Mouse (Mus musculus): ENCODE data around the gene Mrpl45. TPM values are rescaled to one million over a fixed set of nuclear protein-coding genes. Genes with fewer than 3 reads are reported as not detected.
A peak's percentile ranks its signal among the peaks of the same experiment; 100 is the strongest.

Gene Mrpl45
- total and polyA plus RNA-seq, 3 experiments, result 106 to 153 (median 124) TPM

DNA sequence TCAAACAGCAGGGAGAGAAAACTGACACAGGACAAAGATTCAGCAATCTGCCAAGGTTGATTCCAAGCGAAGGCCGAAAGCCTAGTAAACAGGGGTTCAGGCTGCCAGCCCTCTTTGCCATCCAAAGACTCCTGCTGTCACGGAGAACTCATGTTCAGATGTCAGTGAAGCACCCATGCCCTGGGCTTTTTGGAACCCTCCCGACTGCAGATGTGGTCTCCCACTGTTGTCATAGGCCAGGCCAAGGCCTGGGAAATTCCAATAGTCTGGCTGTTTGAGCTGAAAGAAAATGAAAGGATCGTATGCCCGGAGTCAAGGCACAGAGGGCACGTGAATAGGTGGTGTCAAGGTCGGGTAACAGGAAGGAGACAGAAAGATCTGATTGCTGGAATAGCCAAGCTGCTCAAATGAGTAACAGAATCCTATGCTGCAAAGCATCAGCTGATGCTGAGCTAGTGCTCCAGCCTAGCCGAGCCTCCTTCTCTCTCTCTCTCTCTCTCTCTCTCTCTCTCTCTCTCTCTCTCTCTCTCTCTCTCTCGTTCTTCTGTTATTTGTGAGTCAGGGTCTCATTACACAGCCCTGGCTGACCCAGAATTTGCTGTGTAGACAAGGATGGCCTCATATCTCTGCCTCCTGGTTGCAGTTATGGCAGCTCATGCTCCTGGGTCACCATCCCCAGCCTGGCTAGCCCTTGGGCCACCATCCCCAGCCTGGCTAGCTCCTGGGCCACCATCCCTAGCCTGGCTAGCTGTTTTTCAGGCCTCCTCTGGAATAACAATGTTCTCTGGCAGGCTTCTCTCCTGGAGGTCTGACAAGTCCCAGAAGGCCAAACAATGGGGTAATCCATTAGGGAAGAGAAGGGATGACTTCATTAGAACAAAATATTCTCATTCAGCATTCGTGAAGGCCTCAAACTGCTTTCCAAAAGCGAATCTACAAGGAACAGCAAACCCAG, 26.0 kb upstream of the Mrpl45 start:
- Histone ChIP-seq H3K4me3 (replicated peaks in 1 of 3; ENCODE audit: low read depth in 2 of 3, low read length in 2 of 3, poor library complexity in 1 of 3) (no peak overlapping the region), H3K9me3 (replicated peaks; ENCODE audit: low read length) (peaks cover 5% of the 10 kb centered on the region), H3K27me3 (replicated peaks) (no peaks in the 10 kb centered on the region), H3K79me2 (replicated peaks; ENCODE audit: control insufficient read depth, extremely low read depth, insufficient read depth, poor library complexity, severe bottlenecking) (no peaks in the 10 kb centered on the region), H3K4me2 (ENCODE audit: insufficient read depth, low read depth, poor library complexity, severe bottlenecking) (no peak overlapping the region), H3K4me1 (ENCODE audit: control insufficient read depth in 1 of 2, insufficient read depth in 2 of 2) (peaks cover 12 to 19% of the 10 kb centered on the region in 2 experiments), H3K27ac (ENCODE audit: insufficient read depth, low read depth) (no peak overlapping the region), H3K36me3 (replicated peaks in 1 of 2; ENCODE audit: control insufficient read depth in 1 of 2, insufficient read depth in 1 of 2, low read length in 1 of 2) (no peaks in the 10 kb centered on the region), H3K9ac (ENCODE audit: insufficient read depth, low read depth) (0 out of 2 replicates have a peak overlapping the region, but pooled peaks have one; percentile 6)
- no peak for DNase-seq (ENCODE audit: extremely low read depth)
- TF ChIP-seq ZKSCAN1 (IDR thresholded peaks at IDR 0.05; ENCODE audit: borderline replicate concordance, low read depth, low read length) (no peak), BHLHE40 (IDR thresholded peaks at IDR 0.05; ENCODE audit: low read depth, low read length) (peak; percentile 46; the same call in 1 of the 2 replicates), EP300 (IDR thresholded peaks at IDR 0.05; ENCODE audit: low read length) (no peak), SIN3A (IDR thresholded peaks at IDR 0.05; ENCODE audit: low read length) (no peak), SMC3 (IDR thresholded peaks at IDR 0.05; ENCODE audit: low read depth, low read length) (no peak), TCF12 (IDR thresholded peaks at IDR 0.05; ENCODE audit: low read depth, low read length) (no peak), MAX (IDR thresholded peaks at IDR 0.05; ENCODE audit: low read length) (no peak), MYC (IDR thresholded peaks at IDR 0.05; ENCODE audit: low read depth, low read length) (no peak)
- dilution Hi-C loops (cut with MboI; ENCODE audit: extremely low pct_ligation_motif_present, extremely low pct_unique_long_range_greater_than_20kb, low sequenced_read_pairs) (no loop called here), in situ Hi-C loops (cut with MboI; ENCODE audit: low pct_ligation_motif_present, low pct_unique_long_range_greater_than_20kb, low sequenced_read_pairs) (no loop called here)

DNA sequence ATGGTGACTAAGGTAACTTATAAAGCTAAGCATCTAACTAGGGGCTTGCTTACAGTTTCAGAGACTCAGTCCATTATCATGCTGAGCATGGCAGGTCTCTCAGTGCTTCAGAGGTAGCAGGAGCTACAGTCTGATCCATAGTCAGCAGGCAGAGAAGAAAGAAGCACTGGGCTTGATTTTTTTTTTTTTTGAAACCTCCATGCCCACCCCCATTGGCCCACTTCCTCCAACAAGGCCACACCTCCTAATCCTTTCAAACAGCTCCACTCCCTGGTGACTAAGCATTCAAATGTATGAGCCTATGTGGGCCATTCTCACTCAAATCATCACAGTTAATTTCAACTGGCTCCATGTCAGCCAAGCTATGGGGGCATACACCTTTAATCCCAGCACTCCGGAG, 22.8 kb upstream of the Mrpl45 start:
- H3K4me3 ChIP-seq (replicated peaks in 1 of 3; ENCODE audit: low read depth in 2 of 3, low read length in 2 of 3, poor library complexity in 1 of 3), result no peak overlapping the region
- H3K36me3 ChIP-seq (replicated peaks in 1 of 2; ENCODE audit: control insufficient read depth in 1 of 2, insufficient read depth in 1 of 2, low read length in 1 of 2), result no peaks in the 10 kb centered on the region
- H3K27ac ChIP-seq (ENCODE audit: insufficient read depth, low read depth), result no peak overlapping the region

DNA sequence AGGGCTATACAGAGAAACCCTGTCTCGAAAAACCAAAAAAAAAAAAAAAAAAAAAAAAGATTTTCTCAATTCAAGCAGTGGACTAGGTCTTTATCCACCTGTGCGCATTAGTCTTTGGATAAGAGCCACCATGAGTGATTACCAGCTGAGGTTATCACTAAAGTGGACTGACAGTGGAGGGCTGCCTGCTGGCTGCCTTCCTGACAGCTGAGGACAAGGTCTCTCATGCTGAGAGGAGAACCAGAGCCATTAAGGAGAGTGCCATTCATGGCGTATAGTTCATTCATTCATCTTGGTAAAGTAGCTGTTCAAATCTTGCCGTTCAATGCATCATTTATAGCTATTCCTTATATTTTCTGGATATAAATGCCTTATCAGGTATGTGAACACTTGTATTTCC, 19.0 kb upstream of the Mrpl45 start:
- in situ Hi-C loops (cut with MboI; ENCODE audit: low pct_ligation_motif_present, low pct_unique_long_range_greater_than_20kb, low sequenced_read_pairs) (no loop called here), dilution Hi-C loops (cut with MboI; ENCODE audit: extremely low pct_ligation_motif_present, extremely low pct_unique_long_range_greater_than_20kb, low sequenced_read_pairs) (no loop called here)
- no peak overlapping the region for H3K9ac ChIP-seq (ENCODE audit: insufficient read depth, low read depth)

More for the DNA sequence above, 22.8 kb upstream of the Mrpl45 start:
- Histone ChIP-seq H3K9me3 (replicated peaks; ENCODE audit: low read length) (peaks cover 5% of the 10 kb centered on the region), H3K27me3 (replicated peaks) (no peaks in the 10 kb centered on the region), H3K4me2 (ENCODE audit: insufficient read depth, low read depth, poor library complexity, severe bottlenecking) (no peak overlapping the region), H3K9ac (ENCODE audit: insufficient read depth, low read depth) (no peak overlapping the region), H3K79me2 (replicated peaks; ENCODE audit: control insufficient read depth, extremely low read depth, insufficient read depth, poor library complexity, severe bottlenecking) (no peaks in the 10 kb centered on the region), H3K4me1 (ENCODE audit: control insufficient read depth in 1 of 2, insufficient read depth in 2 of 2) (no peaks in the 10 kb centered on the region; a peak in 2 of 4 replicates)
- TF ChIP-seq ZNF384 (IDR thresholded peaks at IDR 0.05; ENCODE audit: low read depth, low read length), result peak; percentile 17; the same call in 1 of the 2 replicates
- no peak for TF ChIP-seq MAX (IDR thresholded peaks at IDR 0.05; ENCODE audit: low read length)
- no peak for DNase-seq (ENCODE audit: extremely low read depth)
- in situ Hi-C loops (cut with MboI; ENCODE audit: low pct_ligation_motif_present, low pct_unique_long_range_greater_than_20kb, low sequenced_read_pairs), result no loop called here
- dilution Hi-C loops (cut with MboI; ENCODE audit: extremely low pct_ligation_motif_present, extremely low pct_unique_long_range_greater_than_20kb, low sequenced_read_pairs), result no loop called here

More for the DNA sequence above, 19.0 kb upstream of the Mrpl45 start:
- Histone ChIP-seq H3K36me3 (replicated peaks in 1 of 2; ENCODE audit: control insufficient read depth in 1 of 2, insufficient read depth in 1 of 2, low read length in 1 of 2) (no peaks in the 10 kb centered on the region), H3K4me2 (ENCODE audit: insufficient read depth, low read depth, poor library complexity, severe bottlenecking) (no peak overlapping the region), H3K79me2 (replicated peaks; ENCODE audit: control insufficient read depth, extremely low read depth, insufficient read depth, poor library complexity, severe bottlenecking) (no peaks in the 10 kb centered on the region), H3K9me3 (replicated peaks; ENCODE audit: low read length) (peaks cover 5% of the 10 kb centered on the region), H3K4me1 (ENCODE audit: control insufficient read depth in 1 of 2, insufficient read depth in 2 of 2) (0 out of 4 replicates have a peak, but pooled peaks cover 0 to 3% of the 10 kb centered on the region in 2 experiments), H3K27ac (ENCODE audit: insufficient read depth, low read depth) (no peak overlapping the region), H3K27me3 (replicated peaks) (no peaks in the 10 kb centered on the region), H3K4me3 (replicated peaks in 1 of 3; ENCODE audit: low read depth in 2 of 3, low read length in 2 of 3, poor library complexity in 1 of 3) (no peak overlapping the region)
- TF ChIP-seq UBTF (IDR thresholded peaks at IDR 0.05; ENCODE audit: low read depth, low read length), result no peak
- no peak for TF ChIP-seq NRF1 (IDR thresholded peaks at IDR 0.05; ENCODE audit: low read depth, low read length)
- no peak for TF ChIP-seq BHLHE40 (IDR thresholded peaks at IDR 0.05; ENCODE audit: low read depth, low read length)
- no peak for TF ChIP-seq TCF12 (IDR thresholded peaks at IDR 0.05; ENCODE audit: low read depth, low read length)
- no peak for TF ChIP-seq MEF2A (IDR thresholded peaks at IDR 0.05; ENCODE audit: borderline replicate concordance, low read depth, low read length)
- no peak for TF ChIP-seq USF2 (conservative IDR thresholded peaks at IDR 0.05; ENCODE audit: low read depth, low read length)
- TF ChIP-seq GABPA (IDR thresholded peaks at IDR 0.05; ENCODE audit: insufficient replicate concordance, low read depth, low read length), result no peak
- TF ChIP-seq RAD21 (IDR thresholded peaks at IDR 0.05; ENCODE audit: low read depth, low read length), result no peak
- TF ChIP-seq POLR2A (IDR thresholded peaks at IDR 0.05; ENCODE audit: low read depth, low read length), result no peak
- no peak for TF ChIP-seq ZKSCAN1 (IDR thresholded peaks at IDR 0.05; ENCODE audit: borderline replicate concordance, low read depth, low read length)
- TF ChIP-seq CTCF (conservative IDR thresholded peaks at IDR 0.05 in 1 of 2, IDR thresholded peaks at IDR 0.05 in 1 of 2; ENCODE audit: low read depth in 2 of 2, low read length in 2 of 2), result no peak
- DNase-seq (ENCODE audit: extremely low read depth), result no peak
